Mouse (Mus musculus): Measurements from ENCODE around the gene Ank2. TPM values are rescaled to one million over a fixed set of nuclear protein-coding genes. Genes with fewer than 3 reads are reported as not detected.
A peak's percentile ranks its signal among the peaks of the same experiment; 100 is the strongest.

Ank2 gene
- polyA plus RNA-seq, 1 experiment from 2014 or later = 5.1 TPM

GRCm38 (mm10) chr3:127157706-127158105, 341.4 kb downstream of the Ank2 start:
- no peak overlapping the region for H3K4me2 ChIP-seq (ENCODE audit: low read depth, low read length)
- H3K9me3 ChIP-seq (ENCODE audit: low read length) = no peaks in the 10 kb centered on the region
- no peak overlapping the region for H3K27ac ChIP-seq (ENCODE audit: low read depth)
- no peak for ATAC-seq
- H3K27me3 ChIP-seq (ENCODE audit: insufficient read depth, low read length) = 0 out of 2 replicates have a peak, but pooled peaks cover 10% of the 10 kb centered on the region
- TF ChIP-seq EP300 (IDR thresholded peaks at IDR 0.05; ENCODE audit: low read depth) (no peak), CTCF (IDR thresholded peaks at IDR 0.05; ENCODE audit: low read depth) (no peak)
- 0 out of 2 replicates have a peak, but pooled peaks cover 3% of the 10 kb centered on the region for H3K4me1 ChIP-seq (ENCODE audit: insufficient read depth)
- no peak for DNase-seq
- H3K4me3 ChIP-seq (ENCODE audit: low read depth, low read length) = no peak overlapping the region
- H3K9ac ChIP-seq (replicated peaks) = no peak overlapping the region
- no peaks in the 10 kb centered on the region for H3K36me3 ChIP-seq (replicated peaks; ENCODE audit: insufficient read depth, low read length)
- 79% methylated on average over 3 of the region's 3 CpGs for WGBS (ENCODE audit: insufficient replicate concordance)

- Histone ChIP-seq H3K36me3 (replicated peaks; ENCODE audit: insufficient read depth, low read length) (no peaks in the 10 kb centered on the region), H3K4me3 (ENCODE audit: low read depth, low read length) (no peak overlapping the region), H3K4me1 (ENCODE audit: insufficient read depth) (peaks cover 6% of the 10 kb centered on the region; the same call in 1 of the 2 replicates), H3K27me3 (ENCODE audit: insufficient read depth, low read length) (no peaks in the 10 kb centered on the region), H3K9ac (replicated peaks) (no peak overlapping the region), H3K4me2 (ENCODE audit: low read depth, low read length) (no peak overlapping the region), H3K9me3 (ENCODE audit: low read length) (no peaks in the 10 kb centered on the region), H3K27ac (ENCODE audit: low read depth) (peak overlapping the region; percentile 36)
- DNase-seq (no peak), ATAC-seq (no peak)
- WGBS (ENCODE audit: insufficient replicate concordance) = 57% methylated on average over 9 of the region's 9 CpGs
- TF ChIP-seq EP300 (IDR thresholded peaks at IDR 0.05; ENCODE audit: low read depth) (no peak), CTCF (IDR thresholded peaks at IDR 0.05; ENCODE audit: low read depth) (no peak)
Measured at GRCm38 (mm10) chr3:127156080-127156479, 343.1 kb downstream of the Ank2 start.

- H3K27ac ChIP-seq (ENCODE audit: low read depth) = peak overlapping the region; percentile 75
- H3K4me3 ChIP-seq (ENCODE audit: low read depth, low read length) = no peak overlapping the region
- DNase-seq (no peak), ATAC-seq (peak; percentile 68)
- peak overlapping the region; percentile 32; the same call in 1 of the 2 replicates for H3K4me2 ChIP-seq (ENCODE audit: low read depth, low read length)
- no peaks in the 10 kb centered on the region for H3K9me3 ChIP-seq (ENCODE audit: low read length)
- WGBS (ENCODE audit: insufficient replicate concordance) = 50% methylated on average over 3 of the region's 3 CpGs
- no peaks in the 10 kb centered on the region for H3K27me3 ChIP-seq (ENCODE audit: insufficient read depth, low read length)
- no peaks in the 10 kb centered on the region for H3K36me3 ChIP-seq (replicated peaks; ENCODE audit: insufficient read depth, low read length)
- peaks cover 6% of the 10 kb centered on the region; the same call in 1 of the 2 replicates for H3K4me1 ChIP-seq (ENCODE audit: insufficient read depth)
- TF ChIP-seq EP300 (IDR thresholded peaks at IDR 0.05; ENCODE audit: low read depth) = no peak
- no peak for TF ChIP-seq CTCF (IDR thresholded peaks at IDR 0.05; ENCODE audit: low read depth)
- no peak overlapping the region for H3K9ac ChIP-seq (replicated peaks)
Measured at GRCm38 (mm10) chr3:127153861-127154260, 345.3 kb downstream of the Ank2 start.

- Histone ChIP-seq H3K27me3 (ENCODE audit: insufficient read depth, low read length) (no peaks in the 10 kb centered on the region), H3K4me1 (ENCODE audit: insufficient read depth) (peaks cover 6% of the 10 kb centered on the region; the same call in 1 of the 2 replicates), H3K4me2 (ENCODE audit: low read depth, low read length) (peak overlapping the region; percentile 32), H3K36me3 (replicated peaks; ENCODE audit: insufficient read depth, low read length) (no peaks in the 10 kb centered on the region), H3K9ac (replicated peaks) (no peak overlapping the region), H3K9me3 (ENCODE audit: low read length) (no peaks in the 10 kb centered on the region), H3K4me3 (ENCODE audit: low read depth, low read length) (no peak overlapping the region), H3K27ac (ENCODE audit: low read depth) (peak overlapping the region; percentile 75)
- WGBS (ENCODE audit: insufficient replicate concordance) = 78% methylated on average over 3 of the region's 3 CpGs
- no peak for TF ChIP-seq CTCF (IDR thresholded peaks at IDR 0.05; ENCODE audit: low read depth)
- TF ChIP-seq EP300 (IDR thresholded peaks at IDR 0.05; ENCODE audit: low read depth) = no peak
- ATAC-seq (0 out of 2 replicates have a peak, but pooled peaks have one; percentile 19), DNase-seq (no peak)
Measured at GRCm38 (mm10) chr3:127153443-127153842, 345.7 kb downstream of the Ank2 start.

GRCm38 (mm10) chr3:127148648-127149047, 350.5 kb downstream of the Ank2 start:
- ATAC-seq (no peak), DNase-seq (no peak)
- Histone ChIP-seq H3K27ac (ENCODE audit: low read depth) (no peak overlapping the region), H3K36me3 (replicated peaks; ENCODE audit: insufficient read depth, low read length) (no peaks in the 10 kb centered on the region), H3K4me1 (ENCODE audit: insufficient read depth) (peaks cover 3% of the 10 kb centered on the region; the same call in 1 of the 2 replicates), H3K9me3 (ENCODE audit: low read length) (no peaks in the 10 kb centered on the region), H3K4me3 (ENCODE audit: low read depth, low read length) (no peak overlapping the region), H3K4me2 (ENCODE audit: low read depth, low read length) (no peak overlapping the region), H3K27me3 (ENCODE audit: insufficient read depth, low read length) (no peaks in the 10 kb centered on the region), H3K9ac (replicated peaks) (no peak overlapping the region)
- TF ChIP-seq CTCF (IDR thresholded peaks at IDR 0.05; ENCODE audit: low read depth) (no peak), EP300 (IDR thresholded peaks at IDR 0.05; ENCODE audit: low read depth) (no peak)
- WGBS (ENCODE audit: insufficient replicate concordance) = 73% methylated on average over 3 of the region's 3 CpGs

- Histone ChIP-seq H3K27me3 (ENCODE audit: insufficient read depth, low read length) (no peaks in the 10 kb centered on the region), H3K9ac (replicated peaks) (no peak overlapping the region), H3K9me3 (ENCODE audit: low read length) (no peaks in the 10 kb centered on the region), H3K4me3 (ENCODE audit: low read depth, low read length) (no peak overlapping the region), H3K36me3 (replicated peaks; ENCODE audit: insufficient read depth, low read length) (no peaks in the 10 kb centered on the region), H3K4me1 (ENCODE audit: insufficient read depth) (no peaks in the 10 kb centered on the region), H3K4me2 (ENCODE audit: low read depth, low read length) (no peak overlapping the region), H3K27ac (ENCODE audit: low read depth) (no peak overlapping the region)
- WGBS (ENCODE audit: insufficient replicate concordance) = 64% methylated on average over 7 of the region's 9 CpGs
- ATAC-seq (no peak), DNase-seq (no peak)
- TF ChIP-seq CTCF (IDR thresholded peaks at IDR 0.05; ENCODE audit: low read depth) = no peak
- TF ChIP-seq EP300 (IDR thresholded peaks at IDR 0.05; ENCODE audit: low read depth) = no peak
Measured at GRCm38 (mm10) chr3:127140590-127140989, 358.6 kb downstream of the Ank2 start.

All from liver, postnatal 0 days (tissue).